23 mouse cellular contexts compared by ENCODE assay signal in genomic region chr6:37329376-37329775, GRCm38 (mm10). TPM values are rescaled to one million over a fixed set of nuclear protein-coding genes. Genes with fewer than 3 reads are reported as not detected.
DNase-seq lines count a peak whose midpoint lies in the region; ATAC-seq and TF ChIP-seq lines count a peak whose summit lies in the region.
"Had no signal": no experiment of that assay in that cellular context is flagged by ENCODE, and none has a peak within 500 bp of the region (broad histone marks: within the 10 kb centered on the region; RNA-seq: fewer than 3 reads in every experiment).

No protein-coding gene starts in this region.

- H3K4me2 ChIP-seq in heart, embryonic 11.5 days: no peak overlapping the region
- H3K4me2 ChIP-seq in hindbrain, embryonic 13.5 days: no peak overlapping the region
- no peak overlapping the region for H3K4me2 ChIP-seq in hindbrain, postnatal 0 days (ENCODE audit: low read depth, low read length)
- H3K4me2 ChIP-seq in lung, embryonic 15.5 days: no peak overlapping the region
- H3K4me2 ChIP-seq in limb, embryonic 13.5 days (replicated peaks): no peak overlapping the region
- H3K4me2 ChIP-seq: embryonic facial prominence, embryonic 15.5 days; kidney, embryonic 15.5 days; limb, embryonic 15.5 days had no signal

- H3K27me3 ChIP-seq in heart, embryonic 11.5 days (ENCODE audit: control insufficient read depth, insufficient read depth, low read length): no peaks in the 10 kb centered on the region
- H3K27me3 ChIP-seq in hindbrain, embryonic 13.5 days: no peaks in the 10 kb centered on the region
- no peaks in the 10 kb centered on the region for H3K27me3 ChIP-seq in hindbrain, postnatal 0 days (ENCODE audit: insufficient read depth, low read length)
- no peaks in the 10 kb centered on the region for H3K27me3 ChIP-seq in lung, embryonic 15.5 days
- H3K27me3 ChIP-seq in limb, embryonic 13.5 days: no peaks in the 10 kb centered on the region
- H3K27me3 ChIP-seq: embryonic facial prominence, embryonic 15.5 days; kidney, embryonic 15.5 days; limb, embryonic 15.5 days had no signal

- H3K4me1 ChIP-seq in heart, embryonic 11.5 days (ENCODE audit: control insufficient read depth, insufficient read depth, low read length): peaks cover 29% of the 10 kb centered on the region
- peaks cover 46% of the 10 kb centered on the region for H3K4me1 ChIP-seq in hindbrain, embryonic 13.5 days (replicated peaks)
- H3K4me1 ChIP-seq in hindbrain, postnatal 0 days (ENCODE audit: insufficient read depth, low read length): peaks cover 33% of the 10 kb centered on the region
- H3K4me1 ChIP-seq in lung, embryonic 15.5 days: peaks cover 24% of the 10 kb centered on the region
- H3K4me1 ChIP-seq in limb, embryonic 13.5 days: peaks cover 91% of the 10 kb centered on the region

- no peak overlapping the region for H3K9ac ChIP-seq in heart, embryonic 11.5 days (ENCODE audit: low read depth, low read length)
- no peak overlapping the region for H3K9ac ChIP-seq in hindbrain, embryonic 13.5 days
- no peak overlapping the region for H3K9ac ChIP-seq in hindbrain, postnatal 0 days (replicated peaks; ENCODE audit: low read length)
- H3K9ac ChIP-seq in lung, embryonic 15.5 days: no peak overlapping the region
- no peak overlapping the region for H3K9ac ChIP-seq in limb, embryonic 13.5 days
- H3K9ac ChIP-seq: embryonic facial prominence, embryonic 15.5 days; kidney, embryonic 15.5 days; limb, embryonic 15.5 days; liver, embryonic 14.5 days had no signal

- DNase-seq in heart, postnatal 25 days (ENCODE audit: low spot score): no peak
- DNase-seq in hindbrain, postnatal 0 days (ENCODE audit: low spot score): no peak
- DNase-seq in lung, postnatal 10 days: no peak
- DNase-seq in thymus, postnatal 25 days: no peak
- DNase-seq: adrenal gland, postnatal 36 days; cerebellum, adult 11 months; cerebellum, adult 9-11 months; gastrocnemius, adult 2 months; kidney, postnatal 36 days; layer of hippocampus, postnatal 36 days; lung, postnatal 14 days; thymus, adult 2 months had no signal

- H3K27ac ChIP-seq in heart, embryonic 11.5 days (ENCODE audit: low read depth, low read length): peak overlapping the region; percentile 74
- peak overlapping the region; percentile 61 for H3K27ac ChIP-seq in hindbrain, embryonic 13.5 days
- H3K27ac ChIP-seq in hindbrain, postnatal 0 days: no peak overlapping the region
- 0 out of 2 replicates have a peak overlapping the region, but pooled peaks have one; percentile 55 for H3K27ac ChIP-seq in lung, embryonic 15.5 days
- H3K27ac ChIP-seq in limb, embryonic 13.5 days: peak overlapping the region; percentile 33; the same call in 1 of the 2 replicates
- H3K27ac ChIP-seq: embryonic facial prominence, embryonic 15.5 days; liver, embryonic 14.5 days had no signal

- H3K4me3 ChIP-seq in heart, embryonic 11.5 days (ENCODE audit: low read depth, low read length): no peak overlapping the region
- no peak overlapping the region for H3K4me3 ChIP-seq in hindbrain, embryonic 13.5 days
- no peak overlapping the region for H3K4me3 ChIP-seq in hindbrain, postnatal 0 days (ENCODE audit: low read length)
- H3K4me3 ChIP-seq in lung, embryonic 15.5 days: no peak overlapping the region
- no peak overlapping the region for H3K4me3 ChIP-seq in limb, embryonic 13.5 days
- H3K4me3 ChIP-seq: embryonic facial prominence, embryonic 15.5 days; gastrocnemius, adult 2 months; kidney, embryonic 15.5 days; limb, embryonic 15.5 days; myocyte had no signal

- 55% methylated on average over 3 of the region's 3 CpGs for WGBS in heart, embryonic 11.5 days (ENCODE audit: insufficient replicate concordance)
- 82% methylated on average over 3 of the region's 3 CpGs for WGBS in hindbrain, embryonic 13.5 days
- 56% methylated on average over 3 of the region's 3 CpGs for WGBS in hindbrain, postnatal 0 days
- 61% methylated on average over 3 of the region's 3 CpGs for WGBS in lung, embryonic 15.5 days
- 67% methylated on average over 3 of the region's 3 CpGs for WGBS in limb, embryonic 13.5 days

- TF ChIP-seq CTCF in hindbrain, postnatal 0 days (IDR thresholded peaks at IDR 0.05; ENCODE audit: low read depth): no peak

- H3K9me3 ChIP-seq in heart, embryonic 11.5 days (replicated peaks; ENCODE audit: control insufficient read depth, low read length): no peaks in the 10 kb centered on the region
- no peaks in the 10 kb centered on the region for H3K9me3 ChIP-seq in hindbrain, embryonic 13.5 days
- no peaks in the 10 kb centered on the region for H3K9me3 ChIP-seq in hindbrain, postnatal 0 days (ENCODE audit: low read length)
- H3K9me3 ChIP-seq in lung, embryonic 15.5 days: no peaks in the 10 kb centered on the region
- no peaks in the 10 kb centered on the region for H3K9me3 ChIP-seq in limb, embryonic 13.5 days
- H3K9me3 ChIP-seq: embryonic facial prominence, embryonic 15.5 days; kidney, embryonic 15.5 days; limb, embryonic 15.5 days had no signal

- ATAC-seq in heart, embryonic 11.5 days (replicated peaks; ENCODE audit: insufficient number of reproducible peaks, low FRiP score, low TSS enrichment): no peak
- ATAC-seq in hindbrain, embryonic 13.5 days (ENCODE audit: low FRiP score): no peak
- ATAC-seq in hindbrain, postnatal 0 days: no peak
- no peak for ATAC-seq in lung, embryonic 15.5 days (ENCODE audit: borderline replicate concordance, extremely low read depth, low FRiP score, low TSS enrichment)
- no peak for ATAC-seq in limb, embryonic 13.5 days (ENCODE audit: low FRiP score, low read depth)
- ATAC-seq: CD4-positive, CD25-positive, alpha-beta regulatory T cell, adult 4 months; intestine, postnatal 0 days had no signal

- H3K36me3 ChIP-seq in heart, embryonic 11.5 days (ENCODE audit: control insufficient read depth, insufficient read depth, low read length): peaks cover 23% of the 10 kb centered on the region
- peaks cover 5% of the 10 kb centered on the region; the same call in 1 of the 2 replicates for H3K36me3 ChIP-seq in hindbrain, embryonic 13.5 days
- H3K36me3 ChIP-seq in hindbrain, postnatal 0 days (ENCODE audit: insufficient read depth, low read length): no peaks in the 10 kb centered on the region
- H3K36me3 ChIP-seq in lung, embryonic 15.5 days: peaks cover 40% of the 10 kb centered on the region
- H3K36me3 ChIP-seq in limb, embryonic 13.5 days: peaks cover 53% of the 10 kb centered on the region

- intact Hi-C loops in heart, postnatal 25 days (cut with DNase I): no loop called here

RNA-seq across cellular contexts. Expression of gene Dgki, which starts 29.4 kb away (rescaled TPM):
- polyA plus RNA-seq in heart, embryonic 11.5 days (2014; fragmentation: Nextera tagmentation; extraction: Ambion mirVana): 1.0 and 1.1 TPM in 2 replicates
- under 1 TPM; 0.20 to 0.29 TPM for total RNA-seq in heart, postnatal 25 days (2021)
- polyA plus RNA-seq in hindbrain, embryonic 13.5 days (2015; fragmentation: Nextera tagmentation; extraction: Ambion mirVana): 5.2 and 5.9 TPM in 2 replicates
- total RNA-seq in hindbrain, postnatal 0 days (2014; rRNA removed): 20.1 and 22.3 TPM in 2 replicates
- polyA plus RNA-seq in hindbrain, postnatal 0 days (2015; fragmentation: Nextera tagmentation; extraction: Ambion mirVana): 4.4 and 4.5 TPM in 2 replicates
- 0.24 and 0.60 TPM in 2 replicates for polyA plus RNA-seq in lung, embryonic 15.5 days (2015; fragmentation: Nextera tagmentation; extraction: Ambion mirVana)
- 1.2 and 1.3 TPM in 2 replicates for polyA plus RNA-seq in limb, embryonic 13.5 days (2015; fragmentation: Nextera tagmentation; extraction: Ambion mirVana)
